Mouse (Mus musculus): ENCODE results near the gene Smg9. TPM values are rescaled to one million over a fixed set of nuclear protein-coding genes. Genes with fewer than 3 reads are reported as not detected.

Gene Smg9
- total and polyA plus RNA-seq, 3 experiments = 54.6 to 95.3 TPM; not detected in 1

GRCm38 (mm10) chr7:24380370-24380769, 19.0 kb upstream of the Smg9 start:
- H3K27ac ChIP-seq (ENCODE audit: control insufficient read depth, low read depth, low read length) = no peak overlapping the region
- H3K4me1 ChIP-seq (ENCODE audit: control insufficient read depth in 1 of 2, insufficient read depth in 2 of 2, low read length in 2 of 2) = peaks cover 11 to 49% of the 10 kb centered on the region in 2 experiments
- H3K36me3 ChIP-seq (ENCODE audit: control insufficient read depth in 1 of 2, insufficient read depth in 2 of 2, low read length in 2 of 2) = peaks cover 22 to 49% of the 10 kb centered on the region in 2 experiments

GRCm38 (mm10) chr7:24382730-24383372, 16.6 kb upstream of the Smg9 start:
- DNase-seq (ENCODE audit: low read depth, low spot score) = peak; percentile 22
- H3K4me1 ChIP-seq (ENCODE audit: control insufficient read depth in 1 of 2, insufficient read depth in 2 of 2, low read length in 2 of 2) = peaks cover 8 to 52% of the 10 kb centered on the region in 2 experiments
- H3K4me3 ChIP-seq (ENCODE audit: control insufficient read depth in 1 of 2, insufficient read depth in 1 of 2, low read depth in 2 of 2, low read length in 2 of 2) = no peak overlapping the region
- no peak overlapping the region for H3K27ac ChIP-seq (ENCODE audit: control insufficient read depth, low read depth, low read length)
- H3K79me2 ChIP-seq (ENCODE audit: control insufficient read depth, insufficient read depth, low read length, poor library complexity) = peaks cover 6% of the 10 kb centered on the region
- no peak overlapping the region for H3K9ac ChIP-seq (ENCODE audit: control insufficient read depth, low read depth, low read length, poor library complexity, severe bottlenecking)
- TF ChIP-seq RCOR1 (IDR thresholded peaks at IDR 0.05; ENCODE audit: low read depth, low read length) (no peak), USF1 (IDR thresholded peaks at IDR 0.05; ENCODE audit: low read depth, low read length) (no peak), MYB (IDR thresholded peaks at IDR 0.05; ENCODE audit: low read depth, low read length) (no peak), MAFK (IDR thresholded peaks at IDR 0.05; ENCODE audit: borderline replicate concordance, low read depth, low read length) (no peak), TCF12 (IDR thresholded peaks at IDR 0.05; ENCODE audit: low read depth, low read length) (no peak), ZNF384 (IDR thresholded peaks at IDR 0.05; ENCODE audit: low read depth, low read length) (0 out of 2 replicates have a peak, but pooled peaks have one; percentile 44)
- no peaks in the 10 kb centered on the region for H3K9me3 ChIP-seq (replicated peaks; ENCODE audit: insufficient read depth, low read length)
- H3K36me3 ChIP-seq (ENCODE audit: control insufficient read depth in 1 of 2, insufficient read depth in 2 of 2, low read length in 2 of 2) = peaks cover 22 to 54% of the 10 kb centered on the region in 2 experiments
- no peaks in the 10 kb centered on the region for H3K27me3 ChIP-seq (ENCODE audit: control insufficient read depth in 1 of 2, insufficient read depth in 2 of 2, low read length in 2 of 2)

More at GRCm38 (mm10) chr7:24380370-24380769, 19.0 kb upstream of the Smg9 start:
- Histone ChIP-seq H3K9ac (ENCODE audit: control insufficient read depth, low read depth, low read length, poor library complexity, severe bottlenecking) (no peak overlapping the region), H3K4me3 (ENCODE audit: control insufficient read depth in 1 of 2, insufficient read depth in 1 of 2, low read depth in 2 of 2, low read length in 2 of 2) (no peak overlapping the region), H3K27me3 (ENCODE audit: control insufficient read depth in 1 of 2, insufficient read depth in 2 of 2, low read length in 2 of 2) (no peaks in the 10 kb centered on the region), H3K9me3 (replicated peaks; ENCODE audit: insufficient read depth, low read length) (no peaks in the 10 kb centered on the region), H3K79me2 (ENCODE audit: control insufficient read depth, insufficient read depth, low read length, poor library complexity) (peaks cover 13% of the 10 kb centered on the region)
- no peak for DNase-seq (ENCODE audit: low read depth, low spot score)
- TF ChIP-seq MAX (IDR thresholded peaks at IDR 0.05; ENCODE audit: low read length) (no peak), GATA1 (IDR thresholded peaks at IDR 0.05; ENCODE audit: low read depth, low read length) (no peak), TBP (IDR thresholded peaks at IDR 0.05; ENCODE audit: low read depth, low read length) (no peak), EP300 (IDR thresholded peaks at IDR 0.05; ENCODE audit: low read depth in 1 of 2, low read length in 2 of 2) (no peak)

GRCm38 (mm10) chr7:24384070-24384469, 15.3 kb upstream of the Smg9 start:
- TF ChIP-seq POLR2AphosphoS2 (IDR thresholded peaks at IDR 0.05; ENCODE audit: low read length) (no peak), MAX (IDR thresholded peaks at IDR 0.05; ENCODE audit: low read length) (no peak), KAT2A (conservative IDR thresholded peaks at IDR 0.05; ENCODE audit: low read depth, low read length) (no peak), ZC3H11A (IDR thresholded peaks at IDR 0.05; ENCODE audit: low read depth, low read length) (no peak), MAZ (IDR thresholded peaks at IDR 0.05; ENCODE audit: low read depth, low read length) (no peak), TCF12 (IDR thresholded peaks at IDR 0.05; ENCODE audit: low read depth, low read length) (peak; percentile 31; the same call in 1 of the 2 replicates), RAD21 (IDR thresholded peaks at IDR 0.05; ENCODE audit: low read depth, low read length) (no peak), ZNF384 (IDR thresholded peaks at IDR 0.05; ENCODE audit: low read depth, low read length) (no peak), GABPA (IDR thresholded peaks at IDR 0.05; ENCODE audit: low read depth, low read length) (no peak), MEF2A (IDR thresholded peaks at IDR 0.05; ENCODE audit: extremely low read depth, insufficient replicate concordance, low read depth, low read length, poor library complexity, severe bottlenecking) (no peak), SIN3A (IDR thresholded peaks at IDR 0.05; ENCODE audit: low read length) (no peak), POLR2AphosphoS5 (IDR thresholded peaks at IDR 0.05; ENCODE audit: borderline replicate concordance, low read depth, low read length) (no peak), MYB (IDR thresholded peaks at IDR 0.05; ENCODE audit: low read depth, low read length) (no peak), HCFC1 (IDR thresholded peaks at IDR 0.05; ENCODE audit: low read depth, low read length) (no peak), EP300 (IDR thresholded peaks at IDR 0.05; ENCODE audit: low read depth in 1 of 2, low read length in 2 of 2) (no peak), TAL1 (IDR thresholded peaks at IDR 0.05; ENCODE audit: low read length) (peak; percentile 91), UBTF (IDR thresholded peaks at IDR 0.05; ENCODE audit: borderline replicate concordance, insufficient read depth, low read depth, low read length) (no peak)
- H3K27ac ChIP-seq (ENCODE audit: control insufficient read depth, low read depth, low read length) = peak overlapping the region; percentile 29; the same call in 1 of the 2 replicates
- H3K4me1 ChIP-seq (ENCODE audit: control insufficient read depth in 1 of 2, insufficient read depth in 2 of 2, low read length in 2 of 2) = peaks cover 8 to 49% of the 10 kb centered on the region in 2 experiments
- no peaks in the 10 kb centered on the region for H3K9me3 ChIP-seq (replicated peaks; ENCODE audit: insufficient read depth, low read length)
- H3K4me3 ChIP-seq (ENCODE audit: control insufficient read depth in 1 of 2, insufficient read depth in 1 of 2, low read depth in 2 of 2, low read length in 2 of 2) = no peak overlapping the region
- peaks cover under 1% of the 10 kb centered on the region for H3K79me2 ChIP-seq (ENCODE audit: control insufficient read depth, insufficient read depth, low read length, poor library complexity)
- peak; percentile 53 for DNase-seq (ENCODE audit: low read depth, low spot score)
- no peaks in the 10 kb centered on the region for H3K27me3 ChIP-seq (ENCODE audit: control insufficient read depth in 1 of 2, insufficient read depth in 2 of 2, low read length in 2 of 2)
- H3K9ac ChIP-seq (ENCODE audit: control insufficient read depth, low read depth, low read length, poor library complexity, severe bottlenecking) = no peak overlapping the region
- peaks cover 14 to 43% of the 10 kb centered on the region in 2 experiments for H3K36me3 ChIP-seq (ENCODE audit: control insufficient read depth in 1 of 2, insufficient read depth in 2 of 2, low read length in 2 of 2)
